Mouse (Mus musculus): ENCODE measurements around the gene Wfdc3.

Gene Wfdc3

DNA sequence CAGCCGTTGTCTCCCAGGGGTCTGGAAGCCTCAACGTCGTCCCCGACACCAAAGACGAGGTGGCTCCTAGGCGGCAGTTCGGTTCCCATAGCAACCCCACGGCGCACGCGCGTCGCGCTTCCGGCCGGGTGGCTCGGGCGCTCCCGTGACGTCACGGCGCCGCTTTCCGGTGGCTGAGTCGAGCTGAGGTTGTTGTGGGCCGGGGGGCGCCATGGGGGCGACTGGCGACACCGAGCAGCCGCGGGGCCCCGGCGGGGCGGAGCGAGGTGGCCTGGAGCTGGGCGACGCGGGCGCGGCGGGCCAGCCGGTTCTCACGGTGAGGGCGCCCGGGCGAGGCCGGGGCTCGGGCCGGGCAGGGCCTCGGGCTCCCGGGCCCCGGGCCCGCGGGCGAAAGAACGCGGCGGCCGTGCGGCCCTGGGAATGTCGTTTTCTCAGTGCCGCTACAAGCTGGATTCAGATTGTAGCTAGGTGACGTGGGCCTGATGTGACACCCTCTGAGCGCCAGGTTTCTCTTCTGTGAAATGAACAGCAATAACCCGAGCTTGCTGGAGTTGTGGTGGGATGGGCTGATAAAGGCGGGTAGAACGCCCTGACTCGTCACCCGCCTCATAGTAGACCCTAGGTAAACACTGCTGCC, at the start of gene Wfdc3, which contains the start of gene Dnttip1:
Gene Wfdc3 (minus strand): TSS at position 89 of the 637 bp plus-strand sequence.
Gene Dnttip1 (plus strand): TSS at position 141 of the 637 bp plus-strand sequence.
- DNase-seq (ENCODE audit: low read depth, low spot score) = peak; percentile 87

DNA sequence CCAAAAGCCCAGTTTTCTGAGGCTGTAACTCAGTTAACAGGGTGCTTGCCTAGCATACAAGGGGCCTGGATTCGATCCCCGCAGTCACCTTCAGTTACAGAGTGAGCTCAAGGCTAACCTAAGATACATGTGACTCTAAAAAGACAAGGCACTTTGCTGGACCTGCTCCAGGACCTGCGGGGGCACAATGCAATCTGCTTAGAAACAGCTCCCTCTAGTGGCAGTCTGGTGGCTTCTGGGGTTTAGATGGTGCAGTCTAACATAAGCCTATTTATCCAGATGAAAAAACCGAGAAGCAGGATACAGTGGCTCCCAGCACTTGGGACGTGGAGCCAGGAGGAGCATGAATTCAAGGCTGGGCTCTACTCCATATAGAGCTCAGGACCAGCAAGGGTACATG, 48.6 kb upstream of the Wfdc3 start:
- peak; percentile 77 for DNase-seq (ENCODE audit: low read depth, low spot score)

GRCm38 (mm10) chr2:164793772-164794171, 48.0 kb upstream of the Wfdc3 start:
- no peak for DNase-seq (ENCODE audit: low read depth, low spot score)

- DNase-seq (ENCODE audit: low read depth, low spot score) = no peak
Observed at GRCm38 (mm10) chr2:164793236-164793635, 47.5 kb upstream of the Wfdc3 start.

GRCm38 (mm10) chr2:164792400-164793190, 46.9 kb upstream of the Wfdc3 start:
- DNase-seq (ENCODE audit: low read depth, low spot score) = no peak

DNA sequence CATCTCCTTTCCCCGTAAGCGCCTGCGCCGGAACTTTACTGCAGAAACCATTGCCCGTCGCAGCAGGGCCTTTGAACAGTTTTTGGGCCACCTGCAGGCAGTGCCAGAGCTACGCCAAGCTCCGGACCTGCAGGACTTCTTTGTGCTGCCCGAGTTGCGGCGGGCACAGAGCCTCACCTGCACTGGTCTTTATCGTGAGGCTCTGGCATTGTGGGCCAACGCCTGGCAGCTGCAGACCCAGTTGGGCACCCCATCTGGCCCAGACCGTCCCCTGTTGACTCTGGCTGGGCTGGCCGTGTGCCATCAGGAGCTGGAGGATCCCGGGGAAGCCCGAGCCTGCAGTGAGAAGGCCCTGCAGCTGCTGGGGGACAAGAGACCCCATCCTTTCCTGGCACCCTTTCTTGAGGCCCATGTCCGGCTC, 46.1 kb upstream of the Wfdc3 start:
- DNase-seq (ENCODE audit: low read depth, low spot score) = no peak

GRCm38 (mm10) chr2:164790451-164790850, 44.7 kb upstream of the Wfdc3 start:
- DNase-seq (ENCODE audit: low read depth, low spot score) = no peak

GRCm38 (mm10) chr2:164788411-164788810, 42.7 kb upstream of the Wfdc3 start:
- DNase-seq (ENCODE audit: low read depth, low spot score) = no peak

DNA sequence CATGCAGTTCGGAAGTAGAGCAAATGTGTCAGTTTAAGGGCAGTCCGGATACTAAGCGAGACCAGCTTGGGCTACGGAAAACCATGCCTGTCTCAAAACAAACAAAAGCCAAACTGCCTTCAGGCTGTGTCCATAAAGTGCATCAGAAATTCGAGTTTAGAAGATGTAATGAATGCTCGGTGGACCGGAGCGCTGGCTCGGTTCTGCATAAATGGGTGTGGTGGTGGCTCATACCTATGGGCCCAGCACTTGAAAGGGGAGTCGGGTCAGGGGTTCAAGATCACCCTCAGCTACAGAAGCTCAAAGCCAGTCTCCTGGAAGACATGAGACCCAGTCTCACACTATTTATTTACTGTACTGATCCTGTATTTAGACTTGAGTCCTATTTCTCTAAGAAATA, 42.0 kb upstream of the Wfdc3 start:
- no peak for DNase-seq (ENCODE audit: low read depth, low spot score)

- no peak for DNase-seq (ENCODE audit: low read depth, low spot score)
Observed at GRCm38 (mm10) chr2:164787032-164787431, 41.3 kb upstream of the Wfdc3 start.

DNA sequence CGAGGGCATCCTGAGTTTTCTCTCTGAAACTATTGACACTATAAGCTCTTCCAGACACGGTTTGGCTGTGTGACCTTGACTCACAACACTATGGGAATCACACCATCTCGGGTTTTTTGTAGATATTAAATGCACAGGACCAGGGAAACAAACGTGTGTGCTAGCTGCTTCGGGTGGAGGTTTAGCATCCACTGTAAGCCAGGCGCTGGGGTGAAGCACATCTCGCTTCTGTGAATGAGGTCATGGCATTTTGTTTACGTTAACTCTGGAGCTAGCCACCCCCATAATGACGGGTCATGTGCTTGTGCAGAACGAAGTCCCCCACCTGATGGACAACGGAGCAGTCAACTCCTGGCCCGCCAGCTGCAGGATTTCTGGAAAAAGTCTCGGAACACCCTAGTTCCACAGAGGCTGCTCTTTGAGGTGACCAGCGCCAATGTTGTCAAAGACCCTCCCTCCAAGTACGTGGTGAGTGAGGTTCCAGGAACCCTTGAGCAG, 40.7 kb upstream of the Wfdc3 start:
- DNase-seq (ENCODE audit: low read depth, low spot score) = no peak

DNA sequence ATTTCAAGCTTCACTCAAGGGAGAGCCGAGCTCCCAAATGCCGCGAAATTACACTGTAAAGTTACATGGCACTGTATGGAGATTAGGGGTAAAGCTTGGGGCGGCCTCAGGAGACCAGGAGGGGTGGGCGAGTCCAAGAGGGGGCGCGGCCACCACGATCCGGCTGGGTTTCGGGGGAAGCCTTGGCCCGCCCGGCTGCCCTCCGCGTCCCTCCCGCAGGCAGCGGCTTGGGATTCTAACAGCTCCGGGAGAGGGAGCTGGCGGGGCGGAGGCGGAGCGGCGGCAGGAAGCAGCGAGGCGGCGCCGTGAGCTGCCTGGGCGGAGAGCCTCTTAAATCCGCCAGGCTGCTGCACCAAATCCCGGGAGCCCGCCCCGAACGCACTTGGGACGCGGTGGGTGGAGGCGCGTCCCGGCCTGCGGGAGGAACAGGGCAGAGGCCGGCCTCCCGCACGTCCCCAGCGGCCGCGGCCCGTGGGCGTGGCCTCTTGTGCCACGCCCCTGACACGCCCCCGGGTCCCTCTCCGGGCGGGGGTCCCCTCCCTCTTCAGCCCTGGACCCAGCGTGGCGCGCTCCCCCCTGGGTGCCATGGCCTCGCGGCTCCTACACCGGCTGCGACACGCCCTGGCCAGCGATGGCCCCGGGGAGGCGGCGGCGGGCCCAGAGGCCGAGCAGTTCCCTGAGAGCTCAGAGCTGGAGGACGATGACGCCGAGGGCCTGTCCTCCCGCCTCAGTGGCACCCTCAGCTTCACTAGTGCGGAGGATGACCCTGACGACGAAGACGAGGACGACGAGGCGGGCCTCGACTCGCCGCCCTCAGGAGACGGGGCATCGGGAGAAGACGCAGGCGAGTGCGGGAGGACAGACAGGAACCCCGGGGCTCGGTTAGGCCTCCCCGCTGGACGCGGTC, 40.0 kb upstream of the Wfdc3 start, which contains the start of gene Snx21:
Gene Snx21 (plus strand): TSS at position 343 of the 907 bp plus-strand sequence.
- peak; percentile 68 for DNase-seq (ENCODE audit: low read depth, low spot score)

GRCm38 (mm10) chr2:164784869-164785420, 39.2 kb upstream of the Wfdc3 start:
- DNase-seq (ENCODE audit: low read depth, low spot score) = no peak

- DNase-seq (ENCODE audit: low read depth, low spot score) = no peak
Observed at GRCm38 (mm10) chr2:164783926-164784581, 38.3 kb upstream of the Wfdc3 start.

- DNase-seq (ENCODE audit: low read depth, low spot score) = no peak
Observed at GRCm38 (mm10) chr2:164781876-164782275, 36.1 kb upstream of the Wfdc3 start.

DNA sequence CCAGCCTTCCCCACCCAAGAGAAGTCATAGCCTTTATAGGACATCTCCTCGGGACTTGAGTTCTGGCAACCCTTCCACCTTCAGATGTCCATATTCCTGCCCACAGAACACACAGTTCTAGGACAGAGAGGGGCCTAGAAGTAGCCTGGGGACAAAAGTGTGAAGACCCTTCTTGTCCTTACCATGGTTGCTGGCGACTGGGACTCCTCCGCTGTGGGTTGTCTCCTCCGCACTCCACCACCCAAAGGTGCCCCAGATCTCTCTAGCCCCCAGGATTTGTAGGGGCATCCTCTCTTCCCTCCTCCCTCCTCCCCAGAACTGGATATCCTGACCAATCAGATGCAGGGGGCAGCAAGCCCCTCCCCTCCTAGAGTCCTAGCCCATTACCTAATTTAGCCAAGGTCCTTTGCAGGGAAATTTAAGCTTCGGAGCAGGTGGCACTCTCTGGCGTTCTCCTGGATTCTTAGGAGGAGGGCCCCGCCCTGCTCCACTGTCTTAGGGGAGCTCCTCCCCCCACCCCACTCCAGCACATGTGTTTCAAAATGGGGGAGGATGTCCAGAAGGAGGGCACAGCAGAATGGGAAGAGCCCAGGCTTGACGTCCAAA, 33.9 kb upstream of the Wfdc3 start, which contains the start of gene Tnnc2:
Gene Tnnc2 (minus strand): TSS at position 487 of the 606 bp plus-strand sequence.
- no peak for DNase-seq (ENCODE audit: low read depth, low spot score)

- no peak for DNase-seq (ENCODE audit: low read depth, low spot score)
Observed at GRCm38 (mm10) chr2:164778809-164779208, 33.1 kb upstream of the Wfdc3 start.

- DNase-seq (ENCODE audit: low read depth, low spot score) = no peak
Observed at GRCm38 (mm10) chr2:164778015-164778287, 32.2 kb upstream of the Wfdc3 start.

DNA sequence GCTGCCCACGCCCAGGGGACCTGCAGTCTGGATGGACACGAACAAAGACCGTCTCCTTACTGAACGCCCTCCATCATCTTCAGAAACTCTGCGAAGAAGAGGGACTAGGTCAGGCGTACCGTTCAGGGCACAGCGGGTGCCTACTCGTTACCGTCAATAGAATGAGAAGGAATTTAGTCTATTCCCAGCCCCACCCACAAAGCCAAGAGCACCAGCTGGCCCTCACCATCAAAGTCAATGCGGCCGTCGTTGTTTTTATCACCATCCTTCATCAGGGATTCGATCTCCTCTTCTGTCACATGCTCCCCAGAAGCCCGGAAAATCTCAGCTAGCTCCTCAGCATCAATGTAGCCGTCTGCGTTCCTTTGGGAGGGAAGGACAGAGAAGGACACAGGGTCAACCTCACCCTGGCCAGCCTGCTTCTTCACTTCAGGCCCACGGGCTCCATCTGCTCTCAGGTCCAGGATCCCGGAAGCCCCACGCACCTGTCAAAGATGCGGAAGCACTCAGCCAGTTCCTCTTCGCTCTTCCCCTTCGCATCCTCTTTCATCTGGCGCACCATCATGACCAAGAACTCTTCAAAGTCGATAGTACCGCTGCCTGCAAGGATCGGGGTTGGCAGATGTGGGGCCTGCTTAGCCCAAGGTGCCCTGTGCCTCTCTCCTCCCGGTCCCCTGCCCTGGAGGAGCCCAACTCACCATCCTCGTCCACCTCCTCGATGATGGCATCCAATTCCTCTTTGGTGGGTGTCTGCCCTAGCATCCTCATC, 31.7 kb upstream of the Wfdc3 start:
- no peak for DNase-seq (ENCODE audit: low read depth, low spot score)

- no peak for DNase-seq (ENCODE audit: low read depth, low spot score)
Observed at GRCm38 (mm10) chr2:164776801-164777200, 31.1 kb upstream of the Wfdc3 start.
